Mouse (Mus musculus) embryonic facial prominence, embryonic 13.5 days (tissue): ENCODE data around the gene Tshz3. TPM values are rescaled to one million over a fixed set of nuclear protein-coding genes. Genes with fewer than 3 reads are reported as not detected.

Experiments
- ATAC-seq: fragments of 200-750 bp; cut with Nextera tagmentation; 2 replicates; pipeline ENCODE4 v1.8.0; 2017; ENCODE audit warnings: low read depth; ENCODE audit not compliant: insufficient number of reproducible peaks, insufficient read depth, low FRiP score, low TSS enrichment
- H3K27ac ChIP-seq: fragments of 300-500 bp; sonication (generic); 2 replicates; pipeline ENCODE4 v1.5.1; 2015; ENCODE audit warnings: moderate library complexity, mild to moderate bottlenecking, inconsistent platforms
- H3K27me3 ChIP-seq: fragments of 300-500 bp; sonication (generic); 2 replicates; pipeline ENCODE4 v1.6.1; 2015; ENCODE audit warnings: mild to moderate bottlenecking, inconsistent platforms
- H3K36me3 ChIP-seq: fragments of 300-500 bp; sonication (generic); 2 replicates; pipeline ENCODE4 v1.6.1; 2015; ENCODE audit warnings: mild to moderate bottlenecking, inconsistent platforms
- H3K4me1 ChIP-seq: fragments of 300-500 bp; sonication (generic); 2 replicates; pipeline ENCODE4 v1.6.1; 2015; ENCODE audit warnings: inconsistent platforms
- H3K4me2 ChIP-seq: fragments of 300-500 bp; sonication (generic); 2 replicates; pipeline ENCODE4 v1.6.1; 2015; ENCODE audit warnings: moderate library complexity, mild to moderate bottlenecking, inconsistent platforms
- H3K4me3 ChIP-seq: fragments of 300-500 bp; sonication (generic); 2 replicates; pipeline ENCODE4 v1.5.1; 2015; ENCODE audit warnings: mild to moderate bottlenecking, inconsistent platforms
- H3K9ac ChIP-seq: fragments of 300-500 bp; sonication (generic); 2 replicates; pipeline ENCODE4 v1.6.1; 2015; ENCODE audit warnings: mild to moderate bottlenecking, inconsistent platforms
- H3K9me3 ChIP-seq: fragments of 300-500 bp; sonication (generic); 2 replicates; pipeline ENCODE4 v1.6.1; 2016; ENCODE audit warnings: inconsistent platforms
- WGBS: fragments of 180-500 bp; shearing (Covaris S2); methylation state at CpG from one replicate; pipeline ENCODE4 v1.1.7; 2015; ENCODE audit warnings: mixed read lengths; 5-methylcytosine and 5-hydroxymethylcytosine counted together
- polyA plus RNA-seq: library from polyadenylated mRNA; unstranded; fragments of >200 nt; fragmentation: Nextera tagmentation; extraction: Ambion mirVana; gene quantifications from 2 replicates; pipeline ENCODE4 v1.2.1, GENCODE M21; 2015

Tshz3 gene
- polyA plus RNA-seq, 1 experiment from 2014 or later: 11.0 TPM

GRCm38 (mm10) chr7:36796392-36797187 is 98.7 kb downstream of the Tshz3 start:
- Histone ChIP-seq H3K9ac (no peak overlapping the region), H3K4me3 (no peak overlapping the region), H3K27ac (no peak overlapping the region), H3K4me2 (no peak overlapping the region), H3K4me1 (no peaks in the 10 kb centered on the region), H3K36me3 (no peaks in the 10 kb centered on the region), H3K9me3 (no peaks in the 10 kb centered on the region), H3K27me3 (no peaks in the 10 kb centered on the region)
- peak; percentile 84 for ATAC-seq
- WGBS: 74% methylated on average over 15 of the region's 15 CpGs
